Mouse (Mus musculus) cerebellum, postnatal 4 days (tissue): ENCODE results near the gene Gemin4.

Source experiments
- DNase-seq, 2 experiments: peaks; one replicate each; pipeline ENCODE4 v3.0.0; 2022; ENCODE audit warnings: low spot score in 2 of 2, mixed read lengths in 1 of 2

Gene Gemin4

GRCm38 (mm10) chr11:76217390-76217800 lies at the start of gene Gemin4, which contains the start of gene Dbil5:
Gene Gemin4 (minus strand): TSS chr11:76217664.
Gene Dbil5 (plus strand): TSS chr11:76217608.
- peak; percentile 89 to 95 for DNase-seq

- no peak for DNase-seq
Observed at GRCm38 (mm10) chr11:76262611-76263351, 45.3 kb upstream of the Gemin4 start.

- no peak for DNase-seq
Observed at GRCm38 (mm10) chr11:76261224-76261623, 43.8 kb upstream of the Gemin4 start.

GRCm38 (mm10) chr11:76260208-76261050 lies 43.0 kb upstream of the Gemin4 start:
- no peak for DNase-seq

GRCm38 (mm10) chr11:76258511-76258910 lies 41.0 kb upstream of the Gemin4 start:
- DNase-seq = no peak

- no peak for DNase-seq
Observed at GRCm38 (mm10) chr11:76257386-76257785, 39.9 kb upstream of the Gemin4 start.

GRCm38 (mm10) chr11:76256129-76256528 lies 38.7 kb upstream of the Gemin4 start:
- DNase-seq = no peak

GRCm38 (mm10) chr11:76255431-76256001 lies 38.1 kb upstream of the Gemin4 start:
- DNase-seq = peak in 1 of 2 experiments; percentile 34

- DNase-seq = no peak
Observed at GRCm38 (mm10) chr11:76253918-76254264, 36.4 kb upstream of the Gemin4 start.

GRCm38 (mm10) chr11:76253145-76253917 lies 35.9 kb upstream of the Gemin4 start:
- peak; percentile 92 to 93 for DNase-seq

- DNase-seq = peak in 1 of 2 experiments; percentile 48
Observed at GRCm38 (mm10) chr11:76252036-76252435, 34.6 kb upstream of the Gemin4 start.

- DNase-seq = no peak
Observed at GRCm38 (mm10) chr11:76247239-76247638, 29.8 kb upstream of the Gemin4 start.

GRCm38 (mm10) chr11:76246439-76246838 lies 29.0 kb upstream of the Gemin4 start:
- DNase-seq = no peak

- no peak for DNase-seq
Observed at GRCm38 (mm10) chr11:76243811-76244546, 26.5 kb upstream of the Gemin4 start.

- peak; percentile 88 to 93 for DNase-seq
Observed at GRCm38 (mm10) chr11:76242901-76243810, 25.7 kb upstream of the Gemin4 start, which contains the start of the genes Mrm3 and Glod4. Gene Mrm3 (plus strand): TSS chr11:76243715. Gene Glod4 (minus strand): TSS chr11:76243725.

GRCm38 (mm10) chr11:76239750-76240149 lies 22.3 kb upstream of the Gemin4 start:
- DNase-seq = no peak

GRCm38 (mm10) chr11:76236136-76236535 lies 18.7 kb upstream of the Gemin4 start:
- DNase-seq = no peak

GRCm38 (mm10) chr11:76225051-76225450 lies 7.6 kb upstream of the Gemin4 start:
- DNase-seq = no peak

- DNase-seq = no peak
Observed at GRCm38 (mm10) chr11:76224631-76225030, 7.2 kb upstream of the Gemin4 start.
